Mouse (Mus musculus) kidney, adult 11 months (tissue): ENCODE results near the gene Leo1.
"Not testable (repeated sequence)": the region's sequence is repeated elsewhere in the genome, so short reads cannot be mapped to it uniquely, and the experiment has no call there.

Experiments used
- DNase-seq: peaks from one replicate; pipeline ENCODE4 v3.0.0; 2022

Leo1 gene

DNA sequence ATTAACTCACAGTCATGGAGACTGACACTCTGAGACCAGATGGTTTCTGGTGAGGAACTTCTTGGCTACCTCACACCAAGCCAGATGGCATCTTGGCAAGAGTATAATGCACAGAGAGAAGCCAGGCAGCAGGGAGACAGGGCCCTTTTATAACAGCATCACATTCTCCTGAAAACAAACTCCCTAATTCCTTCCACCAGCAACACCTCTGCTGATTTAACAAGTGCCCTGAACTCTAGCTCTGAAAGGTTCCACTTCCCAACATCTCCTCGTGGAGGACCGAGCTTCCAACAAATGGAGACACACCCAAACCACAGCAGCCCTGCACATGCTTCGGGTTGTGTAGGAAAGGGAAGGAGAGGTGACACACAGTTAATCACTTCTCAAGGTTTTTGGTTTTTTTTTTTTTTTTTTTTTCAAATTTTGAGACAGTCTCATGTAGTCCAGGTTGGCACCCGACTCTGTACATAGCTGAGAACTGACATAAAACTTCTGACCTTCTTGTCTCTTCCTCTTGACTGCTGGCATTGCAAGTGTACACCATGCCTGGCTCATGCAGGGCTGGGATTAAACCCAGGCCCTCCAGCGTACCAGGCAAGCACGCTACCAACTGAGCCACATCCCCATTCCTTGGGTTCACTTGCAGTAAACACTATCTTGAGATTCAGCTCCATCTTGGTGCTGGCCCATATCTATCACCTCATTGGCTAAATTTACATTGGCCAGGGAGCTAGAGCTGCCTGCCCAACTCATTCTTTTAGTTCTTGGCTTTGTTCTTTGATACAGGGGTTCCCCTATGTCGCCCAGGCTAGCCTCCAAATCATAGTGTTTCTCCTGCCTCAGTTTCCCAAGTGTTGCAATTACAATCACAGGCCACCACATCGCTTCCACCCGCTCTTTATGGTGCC is 13.7 kb upstream of the Leo1 start:
- no peak for DNase-seq

GRCm38 (mm10) chr9:75428274-75428600 is 13.1 kb upstream of the Leo1 start:
- no peak for DNase-seq

GRCm38 (mm10) chr9:75429040-75429439 is 12.3 kb upstream of the Leo1 start:
- DNase-seq: no peak

DNA sequence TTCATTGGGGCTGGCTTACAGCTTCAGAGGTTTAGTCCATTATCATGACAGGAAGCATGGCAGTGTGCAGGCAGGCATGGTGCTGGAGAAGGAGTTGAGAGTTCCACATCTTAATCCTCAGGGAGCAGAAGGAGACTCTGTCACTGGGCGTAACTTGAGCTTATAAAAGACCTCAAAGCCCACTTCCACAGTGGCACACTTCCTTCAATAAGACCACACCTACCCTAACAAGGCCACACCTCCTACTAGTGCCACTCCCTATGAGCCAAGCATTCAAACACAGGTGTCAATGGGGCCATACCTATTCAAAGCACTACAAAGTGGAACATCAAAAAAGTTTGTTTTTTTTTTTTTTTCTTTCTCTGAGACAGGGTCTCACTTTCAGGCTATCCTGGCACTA is 11.7 kb upstream of the Leo1 start:
- no peak for DNase-seq

- DNase-seq: no peak
Observed at GRCm38 (mm10) chr9:75430822-75431621, 10.3 kb upstream of the Leo1 start.

GRCm38 (mm10) chr9:75432694-75433093 is 8.6 kb upstream of the Leo1 start:
- no peak for DNase-seq

DNA sequence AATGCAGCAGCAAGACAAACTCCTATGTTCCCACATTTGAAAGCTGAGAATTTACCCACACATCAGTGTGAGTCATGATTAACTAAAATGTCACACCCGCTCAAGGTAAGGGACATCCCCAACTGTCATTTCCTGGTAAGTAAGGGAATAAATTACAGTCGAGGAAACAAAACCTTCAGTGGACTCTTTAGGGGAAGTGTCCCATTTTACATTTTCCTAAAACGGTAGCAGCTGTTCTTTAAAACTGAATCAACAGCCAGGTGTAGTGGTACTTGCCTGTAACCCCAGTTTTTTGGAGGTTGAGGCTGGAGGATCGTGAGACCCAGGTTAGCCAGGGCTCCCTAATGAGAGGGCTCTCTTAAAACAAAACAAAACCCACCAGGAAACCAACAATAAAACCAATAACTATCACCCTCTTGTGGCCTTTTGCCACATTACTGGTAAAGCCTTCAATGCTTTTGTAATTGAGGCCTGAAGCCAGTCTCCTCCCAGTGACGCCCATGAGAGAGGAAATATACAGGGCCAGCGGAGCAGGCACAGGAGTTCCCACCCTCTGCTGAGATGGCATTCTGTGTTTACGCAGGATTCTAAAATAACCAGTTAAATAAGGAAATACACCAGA is 7.0 kb upstream of the Leo1 start:
- DNase-seq: peak; percentile 36

DNA sequence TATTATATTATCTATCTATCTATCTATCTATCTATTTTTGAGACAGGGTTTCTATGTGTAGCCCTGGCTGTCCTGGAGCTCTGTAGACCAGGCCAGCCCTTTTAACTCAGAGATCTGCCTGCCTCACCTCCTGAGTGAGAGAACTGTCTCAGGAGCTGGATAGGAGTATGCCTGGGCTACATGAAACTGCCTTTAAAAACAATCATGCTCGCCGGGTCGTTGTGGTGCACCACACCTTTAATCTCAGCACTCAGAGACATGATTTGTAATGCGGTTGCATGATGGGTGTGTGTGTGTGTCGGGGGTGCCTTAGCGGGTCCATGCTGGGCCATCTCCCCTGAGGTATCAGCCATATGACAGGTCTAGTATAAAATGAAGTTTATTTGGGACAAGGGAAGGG is 6.5 kb upstream of the Leo1 start:
- DNase-seq: no peak

- DNase-seq: no peak
Observed at GRCm38 (mm10) chr9:75435291-75435690, 6.0 kb upstream of the Leo1 start.

GRCm38 (mm10) chr9:75435918-75436317 is 5.4 kb upstream of the Leo1 start:
- peak; percentile 85 for DNase-seq

DNA sequence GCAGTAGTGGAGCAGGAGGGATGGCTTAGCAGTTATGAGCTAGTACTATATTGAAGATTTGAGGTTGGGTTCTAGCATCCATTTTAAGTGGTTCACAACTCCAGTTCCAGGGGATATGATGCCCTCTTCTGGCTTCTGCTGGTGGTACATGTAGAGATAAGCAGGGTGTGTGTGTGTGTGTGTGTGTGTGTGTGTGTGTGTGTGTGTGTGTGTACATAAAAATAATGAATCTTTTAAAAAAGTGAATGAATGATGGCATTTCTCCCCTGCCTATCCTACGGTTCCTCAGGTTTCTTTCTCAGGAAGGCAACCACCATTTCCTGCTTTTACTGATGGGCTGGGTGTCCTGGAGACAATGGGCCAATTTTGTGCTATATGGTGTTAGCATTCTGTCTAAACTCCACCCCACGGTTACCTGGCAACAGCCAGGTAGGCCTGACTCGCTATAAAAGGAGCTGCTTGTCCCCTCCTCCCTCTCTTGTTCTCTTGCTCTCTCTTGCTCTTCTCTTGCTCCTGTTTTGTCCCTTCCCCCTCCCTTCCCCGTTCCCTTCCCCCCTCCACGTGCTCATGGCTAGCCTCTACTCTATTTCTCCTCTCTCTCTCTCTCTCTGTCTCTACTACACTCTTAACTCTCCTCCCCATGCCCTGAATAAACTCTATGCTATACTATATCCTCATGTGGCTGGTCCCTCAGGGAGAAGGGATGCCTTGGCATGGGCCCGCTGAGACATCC is 3.5 kb upstream of the Leo1 start:
- DNase-seq: no peak

- DNase-seq: no peak
Observed at GRCm38 (mm10) chr9:75441691-75442131, 387 bp downstream of the Leo1 start.

DNA sequence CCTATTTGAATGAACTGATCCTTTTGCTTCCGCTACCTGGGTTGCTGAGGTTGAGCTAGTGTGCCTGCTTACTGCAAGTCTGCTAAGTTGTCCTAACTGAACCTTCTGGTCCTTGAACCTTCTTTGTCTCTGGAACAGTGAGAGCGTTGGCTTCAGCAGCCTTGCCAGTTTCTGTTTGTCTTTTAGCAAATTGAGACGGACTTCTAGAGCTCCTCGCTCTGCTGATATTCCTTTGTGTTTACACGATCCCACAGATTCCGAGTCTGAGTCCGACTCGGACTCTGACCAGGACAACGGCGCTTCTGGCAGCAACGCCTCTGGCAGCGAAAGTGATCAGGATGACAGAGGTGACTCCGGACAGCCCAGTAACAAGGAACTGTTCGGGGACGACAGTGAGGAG is 3.7 kb downstream of the Leo1 start:
- no peak for DNase-seq

DNA sequence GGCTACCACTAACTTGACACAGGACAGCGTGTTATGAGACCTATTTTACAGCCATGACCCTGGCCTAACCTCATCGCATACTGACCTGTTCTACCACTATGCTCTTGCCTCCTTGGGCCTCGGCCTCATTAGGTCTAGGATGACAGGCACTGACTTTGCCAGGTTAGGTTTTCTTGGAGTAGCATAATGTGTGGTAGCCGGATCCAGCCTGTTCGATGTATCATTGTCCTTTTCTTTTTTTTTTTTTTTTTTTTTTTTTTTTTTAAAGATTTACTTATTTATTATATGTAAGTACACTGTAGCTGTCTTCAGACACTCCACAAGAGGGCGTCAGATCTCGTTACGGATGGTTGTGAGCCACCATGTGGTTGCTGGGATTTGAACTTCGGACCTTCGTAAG is 5.2 kb downstream of the Leo1 start:
- DNase-seq: not testable (repeated sequence)

GRCm38 (mm10) chr9:75448021-75448420 is 6.7 kb downstream of the Leo1 start:
- DNase-seq: no peak

DNA sequence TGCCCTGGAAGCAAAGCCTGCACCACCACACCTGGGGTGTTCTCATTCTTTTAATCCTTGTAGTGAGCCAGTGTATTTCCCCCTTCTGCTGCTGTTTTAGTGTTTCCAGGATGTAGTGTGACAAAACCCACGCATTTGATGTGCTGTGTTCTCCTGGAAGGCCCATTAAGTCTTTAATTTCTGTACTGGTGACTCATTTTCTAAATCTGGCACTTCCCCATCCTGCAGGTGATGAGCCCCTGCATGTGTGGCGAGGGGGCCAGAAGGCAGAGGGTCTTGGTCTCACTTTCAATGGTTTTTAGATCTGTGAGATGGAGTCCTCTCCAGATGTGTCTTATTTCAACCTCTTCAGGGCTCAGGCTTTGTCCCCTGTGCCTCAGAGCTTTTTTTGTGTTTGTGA is 12.7 kb downstream of the Leo1 start:
- DNase-seq: no peak

DNA sequence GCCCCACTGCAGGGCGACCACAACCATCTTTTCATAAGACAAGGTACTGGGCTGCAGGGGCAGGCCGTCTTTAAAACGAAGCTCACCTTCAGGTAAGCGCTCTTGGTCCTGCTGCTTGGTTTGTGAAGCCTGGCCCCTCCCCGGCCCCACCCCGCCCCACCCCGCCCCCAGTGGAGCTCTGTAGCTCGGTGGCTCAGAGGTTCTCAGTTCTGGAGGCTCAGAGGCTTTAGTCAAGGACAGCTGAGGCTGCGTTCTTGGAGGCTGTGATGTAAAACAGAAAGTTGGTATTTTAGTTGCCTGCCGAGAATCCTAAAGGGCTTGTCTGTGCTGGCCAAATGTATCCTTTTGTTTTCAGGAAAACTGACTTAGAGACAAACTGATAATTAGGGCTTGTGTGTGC is 14.4 kb downstream of the Leo1 start:
- no peak for DNase-seq

DNA sequence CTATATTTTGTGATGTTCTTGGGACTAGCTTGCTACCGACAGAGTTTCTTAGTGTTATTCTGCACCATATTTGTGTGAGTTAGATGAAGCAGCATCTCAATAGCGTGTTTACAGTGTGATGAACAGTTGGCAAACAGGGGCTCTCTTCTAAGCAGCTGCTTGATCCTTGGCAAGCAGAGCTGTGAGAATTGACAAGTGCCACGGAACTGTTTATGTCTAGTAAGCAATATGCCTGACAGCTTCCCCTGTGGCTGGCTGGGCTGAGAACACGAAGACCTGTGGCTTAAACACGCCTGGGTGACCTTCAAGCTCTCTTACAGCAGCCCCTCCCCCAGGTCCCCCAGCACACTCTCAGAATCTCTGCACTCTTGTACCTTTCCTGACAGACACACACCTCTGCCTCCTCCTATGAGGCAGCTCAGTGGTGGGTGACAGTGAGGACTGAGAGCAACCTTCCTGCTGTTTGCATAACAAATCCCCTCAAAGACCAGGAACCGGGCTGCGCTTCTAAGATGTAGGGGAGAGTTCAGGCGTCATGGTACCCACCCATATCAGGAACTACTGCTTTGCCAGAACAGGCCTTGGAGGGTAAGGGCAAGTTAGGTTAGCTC is 21.8 kb downstream of the Leo1 start:
- no peak for DNase-seq

DNA sequence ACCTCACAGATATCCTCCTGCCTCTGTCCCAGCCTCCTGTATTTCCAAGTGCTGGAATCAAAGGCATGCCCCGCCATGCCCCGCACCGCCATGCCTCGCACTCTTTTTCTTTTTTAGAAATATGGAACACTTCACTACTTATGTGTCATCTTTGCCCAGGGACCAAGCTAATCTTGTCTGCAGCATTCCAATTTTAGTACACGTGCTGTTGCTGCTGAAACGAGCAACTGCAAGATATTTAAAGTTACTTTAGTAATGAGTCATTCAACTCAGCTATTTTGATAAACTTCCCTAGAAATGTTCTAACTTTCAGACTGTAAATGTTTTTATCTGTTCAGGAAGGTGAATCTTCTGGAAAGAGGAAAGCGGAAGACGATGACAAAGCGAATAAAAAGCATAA is 24.5 kb downstream of the Leo1 start:
- DNase-seq: no peak

GRCm38 (mm10) chr9:75466641-75467040 is 25.3 kb downstream of the Leo1 start:
- no peak for DNase-seq

DNA sequence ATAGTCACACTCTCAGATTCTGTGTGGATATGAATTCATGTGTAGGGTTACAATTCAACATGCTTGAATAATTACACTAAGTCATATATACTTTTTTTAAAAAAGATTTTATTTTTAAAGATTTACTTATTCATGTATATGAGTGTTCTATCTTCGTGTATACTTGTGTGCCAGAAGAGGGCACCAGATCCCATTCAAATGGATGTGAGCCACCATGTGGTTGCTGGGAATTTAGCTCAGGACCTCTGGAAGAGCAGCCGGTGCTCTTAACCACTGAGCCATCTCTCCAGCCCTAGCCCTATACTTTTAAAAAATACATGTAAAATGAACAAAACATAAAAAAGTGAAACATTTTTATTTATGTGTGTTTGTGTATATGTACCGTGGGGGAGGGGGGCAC is 26.3 kb downstream of the Leo1 start:
- DNase-seq: no peak

GRCm38 (mm10) chr9:75468297-75468696 is 27.0 kb downstream of the Leo1 start:
- no peak for DNase-seq

- no peak for DNase-seq
Observed at GRCm38 (mm10) chr9:75477212-75477611, 35.9 kb downstream of the Leo1 start.
